Mouse (Mus musculus) CH12.LX (cell line): ENCODE results near the gene Hist2h2ac. TPM values are rescaled to one million over a fixed set of nuclear protein-coding genes. Genes with fewer than 3 reads are reported as not detected.

Experiments
- DNase-seq: peaks from one replicate; pipeline ENCODE4 v3.0.0-alpha.2; 2013; ENCODE audit errors: extremely low read depth
- H3K27ac ChIP-seq: 2 replicates; pipeline ENCODE4 v1.5.1; 2012; ENCODE audit warnings: low read depth, mild to moderate bottlenecking, control low read depth, moderate library complexity; ENCODE audit not compliant: insufficient read depth
- H3K27me3 ChIP-seq: replicated peaks from 2 replicates; pipeline ENCODE3; 2012; ENCODE audit warnings: inconsistent platforms
- H3K36me3 ChIP-seq, 2 experiments: replicated peaks in 1 of 2; 2 replicates each; pipeline versions ENCODE3 to v1.6.1; 2012; ENCODE audit warnings: inconsistent platforms in 1 of 2, low read length in 1 of 2, mild to moderate bottlenecking in 1 of 2, mixed read lengths in 1 of 2, moderate library complexity in 1 of 2; ENCODE audit not compliant: control insufficient read depth in 1 of 2, insufficient read depth in 1 of 2
- H3K4me1 ChIP-seq, 2 experiments: 2 replicates each; pipeline ENCODE4 v1.6.1; 2012; ENCODE audit warnings: inconsistent platforms in 1 of 2, moderate library complexity in 1 of 2; ENCODE audit not compliant: insufficient read depth in 2 of 2, control insufficient read depth in 1 of 2
- H3K4me2 ChIP-seq: 2 replicates; pipeline ENCODE4 v1.6.1; 2012; ENCODE audit warnings: low read depth, mild to moderate bottlenecking, control low read depth; ENCODE audit not compliant: poor library complexity, insufficient read depth, severe bottlenecking
- H3K4me3 ChIP-seq, 3 experiments: fragments of 150-350 bp in 1 of 3; sonication (generic) in 1 of 3; replicated peaks in 1 of 3; 2 replicates each; pipeline versions ENCODE3 to v1.5.1; 2011 to 2012; ENCODE audit warnings: low read depth in 2 of 3, low read length in 2 of 3, mild to moderate bottlenecking in 2 of 3, moderate library complexity in 2 of 3, control low read depth in 1 of 3, improper control_type of control experiment in 1 of 3, inconsistent platforms in 1 of 3, mixed read lengths in 1 of 3; ENCODE audit not compliant: poor library complexity in 1 of 3
- H3K79me2 ChIP-seq: replicated peaks from 2 replicates; pipeline ENCODE4 v1.6.1; 2012; ENCODE audit warnings: mild to moderate bottlenecking, moderate library complexity; ENCODE audit not compliant: control insufficient read depth, poor library complexity, insufficient read depth, severe bottlenecking; ENCODE audit errors: extremely low read depth
- H3K9ac ChIP-seq: 2 replicates; pipeline ENCODE4 v1.6.1; 2012; ENCODE audit warnings: low read depth, mild to moderate bottlenecking, control low read depth, moderate library complexity; ENCODE audit not compliant: insufficient read depth
- H3K9me3 ChIP-seq: replicated peaks from 2 replicates; pipeline ENCODE3; 2012; ENCODE audit warnings: low read length, inconsistent platforms, mixed read lengths
- BHLHE40 ChIP-seq: IDR thresholded peaks from 2 replicates; pipeline ENCODE4 v1.6.1; 2011; ENCODE audit warnings: mild to moderate bottlenecking, low read depth, low read length, improper control_type of control experiment
- CHD1 ChIP-seq: IDR thresholded peaks from 2 replicates; pipeline ENCODE4 v1.6.1; 2012; ENCODE audit warnings: low read depth, low read length, improper control_type of control experiment, inconsistent platforms
- CHD2 ChIP-seq: IDR thresholded peaks from 2 replicates; pipeline ENCODE4 v1.6.1; 2011; ENCODE audit warnings: low read length, improper control_type of control experiment
- CTCF ChIP-seq, 2 experiments: IDR thresholded peaks in 1 of 2; conservative IDR thresholded peaks in 1 of 2; 2 replicates each; pipeline ENCODE4 v1.5.1; 2011 to 2012; ENCODE audit warnings: low read depth in 2 of 2, low read length in 2 of 2, improper control_type of control experiment in 1 of 2, inconsistent platforms in 1 of 2, mild to moderate bottlenecking in 1 of 2, moderate library complexity in 1 of 2
- E2F4 ChIP-seq: IDR thresholded peaks from 2 replicates; pipeline ENCODE4 v1.6.1; 2011; ENCODE audit warnings: low read depth, low read length, improper control_type of control experiment; ENCODE audit not compliant: insufficient replicate concordance
- ELF1 ChIP-seq: IDR thresholded peaks from 2 replicates; pipeline ENCODE4 v1.6.1; 2014; ENCODE audit warnings: low read depth, mild to moderate bottlenecking, inconsistent platforms, low read length, improper control_type of control experiment
- EP300 ChIP-seq: IDR thresholded peaks from 2 replicates; pipeline ENCODE4 v1.6.1; 2011; ENCODE audit warnings: low read length, improper control_type of control experiment
- ETS1 ChIP-seq: conservative IDR thresholded peaks from 2 replicates; pipeline ENCODE4 v1.6.1; 2012; ENCODE audit warnings: low read depth, mild to moderate bottlenecking, inconsistent platforms, low read length, improper control_type of control experiment, moderate library complexity
- GABPA ChIP-seq: IDR thresholded peaks from 2 replicates; pipeline ENCODE4 v1.6.1; 2012; ENCODE audit warnings: low read depth, low read length, improper control_type of control experiment, inconsistent platforms; ENCODE audit not compliant: insufficient replicate concordance
- HCFC1 ChIP-seq: IDR thresholded peaks from 2 replicates; pipeline ENCODE4 v1.6.1; 2012; ENCODE audit warnings: low read depth, mild to moderate bottlenecking, inconsistent platforms, low read length, improper control_type of control experiment
- IRF4 ChIP-seq: IDR thresholded peaks from 2 replicates; pipeline ENCODE4 v1.6.1; 2014; ENCODE audit warnings: low read depth, mild to moderate bottlenecking, inconsistent platforms, low read length, improper control_type of control experiment
- JUN ChIP-seq: IDR thresholded peaks from 2 replicates; pipeline ENCODE4 v1.6.1; 2011; ENCODE audit warnings: low read depth, mild to moderate bottlenecking, low read length, improper control_type of control experiment, moderate library complexity; ENCODE audit not compliant: insufficient read depth
- JUND ChIP-seq: conservative IDR thresholded peaks from 2 replicates; pipeline ENCODE4 v1.6.1; 2011; ENCODE audit warnings: low read depth, low read length, improper control_type of control experiment
- KAT2A ChIP-seq: IDR thresholded peaks from 2 replicates; pipeline ENCODE4 v1.6.1; 2012; ENCODE audit warnings: low read length, improper control_type of control experiment, inconsistent platforms; ENCODE audit not compliant: insufficient replicate concordance
- MAX ChIP-seq: IDR thresholded peaks from 2 replicates; pipeline ENCODE4 v1.6.1; 2011; ENCODE audit warnings: low read length, improper control_type of control experiment
- MAZ ChIP-seq: IDR thresholded peaks from 2 replicates; pipeline ENCODE4 v1.6.1; 2012; ENCODE audit warnings: low read depth, mild to moderate bottlenecking, inconsistent platforms, low read length, improper control_type of control experiment, moderate library complexity
- MEF2A ChIP-seq: IDR thresholded peaks from 2 replicates; pipeline ENCODE4 v1.6.1; 2014; ENCODE audit warnings: low read depth, mild to moderate bottlenecking, inconsistent platforms, low read length, improper control_type of control experiment, borderline replicate concordance
- MXI1 ChIP-seq: IDR thresholded peaks from 2 replicates; pipeline ENCODE4 v1.6.1; 2011; ENCODE audit warnings: mild to moderate bottlenecking, low read depth, low read length, improper control_type of control experiment
- MYC ChIP-seq: IDR thresholded peaks from 2 replicates; pipeline ENCODE4 v1.6.1; 2011; ENCODE audit warnings: low read depth, mild to moderate bottlenecking, improper control_type of control experiment, low read length
- NELFE ChIP-seq: IDR thresholded peaks from 2 replicates; pipeline ENCODE4 v1.6.1; 2011; ENCODE audit warnings: low read depth, low read length, improper control_type of control experiment
- NRF1 ChIP-seq: IDR thresholded peaks from 2 replicates; pipeline ENCODE4 v1.6.1; 2014; ENCODE audit warnings: low read depth, mild to moderate bottlenecking, inconsistent platforms, low read length, improper control_type of control experiment, moderate library complexity
- PAX5 ChIP-seq: IDR thresholded peaks from 2 replicates; pipeline ENCODE4 v1.6.1; 2012; ENCODE audit warnings: low read length, inconsistent platforms, mixed read lengths
- POLR2A ChIP-seq: IDR thresholded peaks from 2 replicates; pipeline ENCODE4 v1.6.1; 2011; ENCODE audit warnings: low read depth, mild to moderate bottlenecking, improper control_type of control experiment, low read length
- POLR2AphosphoS2 ChIP-seq: IDR thresholded peaks from 2 replicates; pipeline ENCODE4 v1.6.1; 2011; ENCODE audit warnings: low read depth, low read length, improper control_type of control experiment
- RAD21 ChIP-seq: IDR thresholded peaks from 2 replicates; pipeline ENCODE4 v1.6.1; 2011; ENCODE audit warnings: low read depth, mild to moderate bottlenecking, low read length, improper control_type of control experiment, moderate library complexity
- RCOR1 ChIP-seq: conservative IDR thresholded peaks from 2 replicates; pipeline ENCODE4 v1.6.1; 2012; ENCODE audit warnings: low read depth, mild to moderate bottlenecking, inconsistent platforms, low read length, improper control_type of control experiment
- SMC3 ChIP-seq: IDR thresholded peaks from 2 replicates; pipeline ENCODE4 v1.6.1; 2011; ENCODE audit warnings: low read depth, low read length, improper control_type of control experiment
- TBP ChIP-seq: conservative IDR thresholded peaks from 2 replicates; pipeline ENCODE4 v1.6.1; 2011; ENCODE audit warnings: low read depth, low read length, improper control_type of control experiment
- TCF12 ChIP-seq: IDR thresholded peaks from 2 replicates; pipeline ENCODE4 v1.6.1; 2014; ENCODE audit warnings: low read depth, mild to moderate bottlenecking, inconsistent platforms, low read length, improper control_type of control experiment
- UBTF ChIP-seq: IDR thresholded peaks from 2 replicates; pipeline ENCODE4 v1.6.1; 2012; ENCODE audit warnings: low read depth, mild to moderate bottlenecking, inconsistent platforms, low read length, improper control_type of control experiment, moderate library complexity
- USF1 ChIP-seq: IDR thresholded peaks from 2 replicates; pipeline ENCODE4 v1.6.1; 2014; ENCODE audit warnings: low read depth, mild to moderate bottlenecking, inconsistent platforms, low read length, improper control_type of control experiment
- ZC3H11A ChIP-seq: IDR thresholded peaks from 2 replicates; pipeline ENCODE4 v1.6.1; 2012; ENCODE audit warnings: low read depth, mild to moderate bottlenecking, inconsistent platforms, low read length, improper control_type of control experiment
- ZKSCAN1 ChIP-seq: IDR thresholded peaks from 2 replicates; pipeline ENCODE4 v1.6.1; 2012; ENCODE audit warnings: low read depth, inconsistent platforms, low read length, improper control_type of control experiment, borderline replicate concordance
- ZNF384 ChIP-seq: IDR thresholded peaks from 2 replicates; pipeline ENCODE4 v1.6.1; 2012; ENCODE audit warnings: low read depth, low read length, improper control_type of control experiment, inconsistent platforms
- dilution Hi-C: fragments of 300-500 bp; cut with MboI; formaldehyde crosslinking; loops from 2 replicates; pipeline ENCODE4 v1.14.3; 2020; ENCODE audit warnings: low sequenced_read_pairs; ENCODE audit not compliant: extremely low pct_unique_long_range_greater_than_20kb, extremely low pct_ligation_motif_present
- in situ Hi-C: fragments of 300-500 bp; cut with MboI; formaldehyde crosslinking; loops from 3 replicates; pipeline ENCODE4 v1.14.3; 2019; ENCODE audit warnings: low sequenced_read_pairs, low pct_ligation_motif_present, low pct_unique_long_range_greater_than_20kb, mixed read lengths
- polyA plus RNA-seq: library from polyadenylated mRNA; unstranded; fragments of >175 nt; gene quantifications from 2 replicates; pipeline ENCODE4 v1.2.1, GENCODE M21; 2012; ENCODE audit warnings: low read depth; ENCODE audit not compliant: insufficient read length
- total RNA-seq, 2 experiments: library from RNA; depleted of rRNA; stranded (reverse); fragments of 300-350 nt in 1 of 2; fragments of >200 nt in 1 of 2; gene quantifications; 2 replicates each; pipeline ENCODE4 v1.2.3; 2012 to 2014

Hist2h2ac gene
- total and polyA plus RNA-seq, 3 experiments = 1.5 to 1,185 (median 53.9) TPM

DNA sequence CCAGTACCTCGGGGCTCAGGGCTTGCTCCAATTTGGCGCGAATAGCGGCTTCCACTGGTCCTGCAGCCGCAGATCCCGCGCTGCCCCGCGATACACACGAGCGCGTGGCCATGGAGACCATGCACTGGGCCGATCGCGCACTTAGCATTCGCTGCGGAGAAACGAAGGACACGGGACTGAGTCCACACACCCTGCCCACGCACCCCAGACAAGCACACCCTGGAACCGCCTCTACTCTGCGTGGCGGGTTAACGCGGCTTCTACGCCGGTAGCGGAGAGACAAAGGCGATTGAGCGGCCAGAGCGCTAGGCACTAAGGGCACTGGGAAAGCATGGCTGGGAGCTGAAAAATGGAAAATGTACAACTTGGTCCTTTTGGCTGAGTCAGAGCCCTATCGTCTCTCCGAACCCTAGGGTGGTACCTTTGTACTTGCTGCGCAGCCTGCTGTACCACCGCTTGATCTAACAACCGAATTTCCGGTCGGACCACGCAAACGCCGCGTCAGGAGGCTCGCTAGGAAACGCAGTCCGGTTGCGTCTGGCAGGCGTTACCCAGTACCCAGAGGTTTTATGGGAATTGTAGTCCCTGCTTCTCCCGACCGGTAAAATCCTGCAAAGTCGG lies 23.4 kb downstream of the Hist2h2ac start:
- Histone ChIP-seq H3K27ac (peak overlapping the region; percentile 34), H3K9ac (peak overlapping the region; percentile 70), H3K4me1 (peaks cover 7 to 21% of the 10 kb centered on the region in 2 experiments), H3K4me3 (peak overlapping the region; percentile 51 to 66 (median 65)), H3K4me2 (peak overlapping the region; percentile 34), H3K27me3 (no peaks in the 10 kb centered on the region), H3K79me2 (no peaks in the 10 kb centered on the region), H3K9me3 (peaks cover 8% of the 10 kb centered on the region)
- in situ Hi-C loops = no loop called here
- TF ChIP-seq UBTF (no peak), KAT2A (peak; percentile 66; the same call in 1 of the 2 replicates), JUN (no peak), MAX (peak; percentile 54), BHLHE40 (no peak), CHD1 (no peak), ETS1 (no peak), RCOR1 (no peak), HCFC1 (peak; percentile 93), SMC3 (no peak), IRF4 (no peak), CTCF (conservative IDR thresholded peaks at IDR 0.05 in 1 of 2, IDR thresholded peaks at IDR 0.05 in 1 of 2; ENCODE audit: low read depth in 2 of 2, low read length in 2 of 2) (no peak), TCF12 (no peak; the same call in 1 of the 2 replicates), ZKSCAN1 (no peak), MXI1 (peak; percentile 54; the same call in 1 of the 2 replicates), NELFE (peak; percentile 63; the same call in 1 of the 2 replicates), ZC3H11A (no peak), PAX5 (no peak), NRF1 (no peak; the same call in 1 of the 2 replicates), EP300 (no peak), MAZ (no peak), ZNF384 (no peak), MYC (no peak), TBP (peak; percentile 72; the same call in 1 of the 2 replicates), JUND (no peak), USF1 (no peak), GABPA (peak; percentile 8; the same call in 1 of the 2 replicates), CHD2 (peak; percentile 71; the same call in 1 of the 2 replicates), POLR2AphosphoS2 (no peak), POLR2A (peak; percentile 80), RAD21 (no peak), E2F4 (no peak), MEF2A (no peak), ELF1 (peak; percentile 68)
- TF ChIP-seq, all 38 proteins: peak for 10
- dilution Hi-C loops = no loop called here
- peaks cover 6 to 39% of the 10 kb centered on the region in 2 experiments for H3K36me3 ChIP-seq
- DNase-seq = peak; percentile 90
